15 mouse cellular contexts compared by ENCODE assay signal in the genomic region with DNA sequence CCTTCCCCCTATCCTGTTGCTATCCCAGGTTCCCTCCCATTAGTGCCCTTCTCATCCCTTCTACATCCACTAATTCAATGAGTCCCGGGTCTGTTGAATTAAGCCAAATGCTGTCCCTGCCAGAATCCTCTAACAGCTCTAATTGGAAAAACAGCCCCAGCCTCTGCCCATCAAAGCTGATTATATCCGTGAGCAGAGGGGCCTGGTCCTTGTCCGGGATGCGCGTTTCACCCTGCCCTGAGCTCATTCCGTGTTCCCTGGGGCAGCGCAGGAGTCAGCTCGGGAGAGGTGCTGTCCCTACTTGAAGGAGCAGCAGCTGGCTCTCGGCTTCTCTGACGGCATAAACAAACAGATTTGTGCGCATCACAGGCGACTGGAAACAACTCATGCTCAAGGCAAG.
DNase-seq lines count a peak whose midpoint lies in the region; ATAC-seq and TF ChIP-seq lines count a peak whose summit lies in the region.
"Had no signal": no experiment of that assay in that cellular context is flagged by ENCODE, and none has a peak within 500 bp of the region (broad histone marks: within the 10 kb centered on the region; RNA-seq: fewer than 3 reads in every experiment).

No protein-coding gene starts in this region.

- no peak overlapping the region for H3K4me3 ChIP-seq in kidney, embryonic 14.5 days (ENCODE audit: low read length)
- no peak overlapping the region for H3K4me3 ChIP-seq in kidney, embryonic 16.5 days (ENCODE audit: low read length)
- no peak overlapping the region for H3K4me3 ChIP-seq in midbrain, embryonic 15.5 days
- H3K4me3 ChIP-seq: liver, embryonic 15.5 days; myocyte had no signal

- intact Hi-C loops in left cerebral cortex, postnatal 10 days (cut with DNase I), result no loop called here

- peak; percentile 48; the same call in 1 of the 2 replicates for ATAC-seq in kidney, embryonic 14.5 days (ENCODE audit: low FRiP score, low TSS enrichment)
- no peak for ATAC-seq in kidney, embryonic 16.5 days (ENCODE audit: low FRiP score, low TSS enrichment)
- ATAC-seq in midbrain, embryonic 15.5 days (replicated peaks), result no peak
- ATAC-seq in cerebellum, adult (ENCODE audit: insufficient number of reproducible peaks, low FRiP score, low TSS enrichment), result no peak

- no peak for TF ChIP-seq CTCF in brain, embryonic 14.5 days (IDR thresholded peaks at IDR 0.05; ENCODE audit: borderline replicate concordance, extremely low read depth, insufficient read depth, insufficient read length)

- no peak for TF ChIP-seq POLR2A in brain, embryonic 14.5 days (IDR thresholded peaks at IDR 0.05; ENCODE audit: borderline replicate concordance, extremely low read depth, insufficient read depth, insufficient read length, poor library complexity, severe bottlenecking)

- H3K9ac ChIP-seq in kidney, embryonic 14.5 days (ENCODE audit: low read depth, low read length), result no peak overlapping the region
- no peak overlapping the region for H3K9ac ChIP-seq in kidney, embryonic 16.5 days (replicated peaks; ENCODE audit: low read length)
- no peak overlapping the region for H3K9ac ChIP-seq in midbrain, embryonic 15.5 days
- H3K9ac ChIP-seq: liver, embryonic 15.5 days had no signal

- H3K4me1 ChIP-seq in kidney, embryonic 14.5 days (ENCODE audit: control insufficient read depth, insufficient read depth, low read length), result peaks cover 15% of the 10 kb centered on the region; the same call in 1 of the 2 replicates
- H3K4me1 ChIP-seq in kidney, embryonic 16.5 days (ENCODE audit: insufficient read depth, low read length), result peaks cover 20% of the 10 kb centered on the region
- peaks cover 14% of the 10 kb centered on the region for H3K4me1 ChIP-seq in midbrain, embryonic 15.5 days

- WGBS in kidney, embryonic 14.5 days, result 26% methylated on average over 12 of the region's 12 CpGs
- 18% methylated on average over 12 of the region's 12 CpGs for WGBS in kidney, embryonic 16.5 days
- 27% methylated on average over 12 of the region's 12 CpGs for WGBS in midbrain, embryonic 15.5 days

- no peak overlapping the region for H3K27ac ChIP-seq in kidney, embryonic 14.5 days (ENCODE audit: low read depth, low read length)
- H3K27ac ChIP-seq in kidney, embryonic 16.5 days (ENCODE audit: low read length), result no peak overlapping the region
- H3K27ac ChIP-seq in midbrain, embryonic 15.5 days, result no peak overlapping the region
- H3K27ac ChIP-seq: kidney, postnatal 0 days; liver, embryonic 15.5 days had no signal

- H3K36me3 ChIP-seq in kidney, embryonic 14.5 days (ENCODE audit: control insufficient read depth, insufficient read depth, low read length), result no peaks in the 10 kb centered on the region
- no peaks in the 10 kb centered on the region for H3K36me3 ChIP-seq in kidney, embryonic 16.5 days (ENCODE audit: insufficient read depth, low read length)
- no peaks in the 10 kb centered on the region for H3K36me3 ChIP-seq in midbrain, embryonic 15.5 days (replicated peaks)
- H3K36me3 ChIP-seq: liver, embryonic 15.5 days had no signal

- DNase-seq in adrenal gland, postnatal 10 days, result peak; percentile 36
- no peak for DNase-seq in adrenal gland, postnatal 25 days
- peak; percentile 52 for DNase-seq in brain, embryonic 14.5 days (ENCODE audit: low read depth)
- no peak for DNase-seq in left cerebral cortex, postnatal 10 days (ENCODE audit: extremely low spot score in 1 of 2, low spot score in 2 of 2)
- DNase-seq: cerebellum, postnatal 36 days; heart, postnatal 14 days; lung, postnatal 4 days; thymus, postnatal 36 days had no signal

- no peaks in the 10 kb centered on the region for H3K9me3 ChIP-seq in kidney, embryonic 14.5 days (ENCODE audit: control insufficient read depth, low read length)
- no peaks in the 10 kb centered on the region for H3K9me3 ChIP-seq in kidney, embryonic 16.5 days (ENCODE audit: low read length)
- H3K9me3 ChIP-seq in midbrain, embryonic 15.5 days, result no peaks in the 10 kb centered on the region
- H3K9me3 ChIP-seq: liver, embryonic 15.5 days had no signal

- peaks cover 11% of the 10 kb centered on the region for H3K27me3 ChIP-seq in kidney, embryonic 14.5 days (ENCODE audit: control insufficient read depth, insufficient read depth, low read length)
- peaks cover 44% of the 10 kb centered on the region for H3K27me3 ChIP-seq in kidney, embryonic 16.5 days (ENCODE audit: insufficient read depth, low read length)
- no peaks in the 10 kb centered on the region for H3K27me3 ChIP-seq in midbrain, embryonic 15.5 days (replicated peaks)
- H3K27me3 ChIP-seq: liver, embryonic 15.5 days had no signal

- H3K4me2 ChIP-seq in kidney, embryonic 14.5 days (replicated peaks; ENCODE audit: low read depth, low read length), result no peak overlapping the region
- no peak overlapping the region for H3K4me2 ChIP-seq in kidney, embryonic 16.5 days (replicated peaks; ENCODE audit: low read depth, low read length)
- H3K4me2 ChIP-seq in midbrain, embryonic 15.5 days, result peak overlapping the region; percentile 19
- H3K4me2 ChIP-seq: liver, embryonic 15.5 days had no signal

Comparison
In these comparisons a context has a peak if more than half of its experiments do, and no peak if none do; other contexts are left out.
1. DNase-seq: peak in adrenal gland, postnatal 10 days (single experiment) and brain, embryonic 14.5 days (single experiment); none in adrenal gland, postnatal 25 days (single experiment) and left cerebral cortex, postnatal 10 days (0 of 2).